Mouse (Mus musculus) erythroblast, embryonic 14.5 days (primary cell): Measurements from ENCODE around the gene Sfxn5.

Experiments
- GATA1 ChIP-seq: IDR thresholded peaks from 2 replicates; pipeline ENCODE4 v1.6.1; 2012; ENCODE audit warnings: low read length, inconsistent platforms, mixed read lengths
- TAL1 ChIP-seq: IDR thresholded peaks from 3 replicates; pipeline ENCODE4 v1.6.1; 2012; ENCODE audit warnings: low read length, inconsistent platforms, mixed read lengths

GRCm38 (mm10) chr6:85380201-85380900 is 47.1 kb upstream of the Sfxn5 start:
- TF ChIP-seq GATA1 (no peak), TAL1 (no peak)
